Mouse (Mus musculus): Measurements from ENCODE around the gene Morn3.

Gene Morn3

GRCm38 (mm10) chr5:122994303-122994846 is 52.4 kb downstream of the Morn3 start:
- intact Hi-C loops (cut with DNase I): no loop called here

- intact Hi-C loops (cut with DNase I): no loop called here
Observed at GRCm38 (mm10) chr5:122993811-122994210, 53.0 kb downstream of the Morn3 start.

- intact Hi-C loops (cut with DNase I): no loop called here
Observed at GRCm38 (mm10) chr5:122991350-122992004, 55.3 kb downstream of the Morn3 start.

GRCm38 (mm10) chr5:122990411-122991160 is 56.2 kb downstream of the Morn3 start:
- intact Hi-C loops (cut with DNase I): no loop called here

- intact Hi-C loops (cut with DNase I): no loop called here
Observed at GRCm38 (mm10) chr5:122989551-122990330, 57.1 kb downstream of the Morn3 start, which contains the start of gene Kdm2b. Kdm2b (minus strand) TSS chr5:122989823.

- intact Hi-C loops (cut with DNase I): no loop called here
Observed at GRCm38 (mm10) chr5:122989001-122989525, 57.8 kb downstream of the Morn3 start.

- intact Hi-C loops (cut with DNase I): no loop called here
Observed at GRCm38 (mm10) chr5:122988021-122988751, 58.6 kb downstream of the Morn3 start.

GRCm38 (mm10) chr5:122987211-122988020 is 59.4 kb downstream of the Morn3 start:
- intact Hi-C loops (cut with DNase I): no loop called here

GRCm38 (mm10) chr5:122986091-122986493 is 60.7 kb downstream of the Morn3 start:
- intact Hi-C loops (cut with DNase I): no loop called here

All from adrenal gland (tissue).